Mouse (Mus musculus) heart, adult 2 months (tissue): ENCODE measurements at regions not wholly inside any gene's neighbourhood (a gene's known extent, or its start where the extent isn't known, plus 50 kb on each side); places are given as distances from the start of the nearest gene placed in this dataset.

Source experiments
- DNase-seq, 2 experiments: peaks; one replicate each; pipeline ENCODE4 v3.0.0; 2021
- H3K27ac ChIP-seq: fragments of 200-600 bp; 2 replicates; pipeline ENCODE4 v1.8.1; 2022
- H3K27me3 ChIP-seq: fragments of 200-500 bp; 2 replicates; pipeline ENCODE4 v1.6.1; 2012; ENCODE audit warnings: mild to moderate bottlenecking, low read length, inconsistent platforms, mixed read lengths; ENCODE audit not compliant: control insufficient read depth, insufficient read depth
- H3K36me3 ChIP-seq: fragments of 200-500 bp; 2 replicates; pipeline ENCODE4 v1.6.1; 2012; ENCODE audit warnings: low read length, inconsistent platforms; ENCODE audit not compliant: control insufficient read depth, insufficient read depth
- H3K4me1 ChIP-seq: fragments of 200-500 bp; 2 replicates; pipeline ENCODE4 v1.6.1; 2011; ENCODE audit warnings: low read length; ENCODE audit not compliant: control insufficient read depth, insufficient read depth
- H3K4me3 ChIP-seq: fragments of 200-600 bp; 2 replicates; pipeline ENCODE4 v1.8.1; 2022
- H3K79me2 ChIP-seq: fragments of 200-500 bp; replicated peaks from 2 replicates; pipeline ENCODE4 v1.6.1; 2012; ENCODE audit warnings: mild to moderate bottlenecking, inconsistent platforms, low read length, moderate library complexity, mixed read lengths; ENCODE audit not compliant: control insufficient read depth, insufficient read depth
- H3K9ac ChIP-seq: fragments of 200-500 bp; 2 replicates; pipeline ENCODE4 v1.6.1; 2012; ENCODE audit warnings: low read depth, mild to moderate bottlenecking, control low read depth, inconsistent platforms, low read length, mixed read lengths
- CTCF ChIP-seq: fragments of 200-600 bp; IDR thresholded peaks from 2 replicates; pipeline ENCODE4 v1.8.1; 2022; ENCODE audit warnings: antibody characterized with exemption, mild to moderate bottlenecking, moderate library complexity
- EP300 ChIP-seq: fragments of 200-500 bp; IDR thresholded peaks from 2 replicates; pipeline ENCODE4 v1.6.1; 2011; ENCODE audit warnings: low read depth, low read length, control low read depth; ENCODE audit not compliant: insufficient read depth
- POLR2A ChIP-seq: fragments of 200-500 bp; IDR thresholded peaks from 2 replicates; pipeline ENCODE4 v1.6.1; 2011; ENCODE audit warnings: mild to moderate bottlenecking, low read depth, low read length, control low read depth; ENCODE audit not compliant: insufficient read depth
- WGBS: fragments of 180-500 bp; shearing (Covaris S2); methylation state at CpG from one replicate; pipeline ENCODE4 v1.1.7; 2018; 5-methylcytosine and 5-hydroxymethylcytosine counted together
- intact Hi-C: fragments of 180-260 bp; cut with DNase I; formaldehyde crosslinking; loops from one replicate; pipeline ENCODE4 v1.15.1; 2025

GRCm38 (mm10) chr4:31366172-31366571, 597.7 kb upstream of the Map3k7 start:
- Histone ChIP-seq H3K9ac (no peak overlapping the region), H3K4me3 (no peak overlapping the region), H3K36me3 (no peaks in the 10 kb centered on the region), H3K4me1 (no peaks in the 10 kb centered on the region), H3K79me2 (no peaks in the 10 kb centered on the region), H3K27ac (no peak overlapping the region), H3K27me3 (no peaks in the 10 kb centered on the region)
- intact Hi-C loops: no loop called here
- WGBS: 45% methylated on average over 1 of the region's 1 CpGs
- no peak for DNase-seq
- TF ChIP-seq POLR2A (no peak), CTCF (no peak), EP300 (no peak)

- WGBS: 61% methylated on average over 5 of the region's 5 CpGs
- no peak overlapping the region for H3K27ac ChIP-seq
- H3K4me1 ChIP-seq: no peaks in the 10 kb centered on the region
- no peaks in the 10 kb centered on the region for H3K79me2 ChIP-seq
- TF ChIP-seq POLR2A (no peak), EP300 (no peak)
- DNase-seq: no peak
- intact Hi-C loops: no loop called here
- H3K36me3 ChIP-seq: no peaks in the 10 kb centered on the region
- H3K9ac ChIP-seq: no peak overlapping the region
- no peak overlapping the region for H3K4me3 ChIP-seq
- no peaks in the 10 kb centered on the region for H3K27me3 ChIP-seq
Observed at GRCm38 (mm10) chr4:31367031-31367430, 596.9 kb upstream of the Map3k7 start.

GRCm38 (mm10) chr4:31370062-31370461, 593.8 kb upstream of the Map3k7 start:
- intact Hi-C loops: no loop called here
- H3K36me3 ChIP-seq: no peaks in the 10 kb centered on the region
- H3K79me2 ChIP-seq: no peaks in the 10 kb centered on the region
- H3K4me3 ChIP-seq: no peak overlapping the region
- no peak overlapping the region for H3K9ac ChIP-seq
- H3K27ac ChIP-seq: no peak overlapping the region
- no peak for DNase-seq
- H3K4me1 ChIP-seq: no peaks in the 10 kb centered on the region
- 66% methylated on average over 7 of the region's 7 CpGs for WGBS
- no peaks in the 10 kb centered on the region for H3K27me3 ChIP-seq
- no peak for TF ChIP-seq EP300
- TF ChIP-seq POLR2A: no peak
- TF ChIP-seq CTCF: no peak

GRCm38 (mm10) chr4:31381069-31381969, 582.6 kb upstream of the Map3k7 start:
- WGBS: 84% methylated on average over 8 of the region's 8 CpGs
- Histone ChIP-seq H3K27me3 (no peaks in the 10 kb centered on the region), H3K36me3 (no peaks in the 10 kb centered on the region), H3K9ac (no peak overlapping the region), H3K79me2 (no peaks in the 10 kb centered on the region), H3K4me1 (no peaks in the 10 kb centered on the region), H3K27ac (no peak overlapping the region), H3K4me3 (no peak overlapping the region)
- intact Hi-C loops: no loop called here
- no peak for TF ChIP-seq POLR2A
- TF ChIP-seq EP300: no peak
- no peak for DNase-seq

GRCm38 (mm10) chr4:31392932-31393632, 570.8 kb upstream of the Map3k7 start:
- no peak overlapping the region for H3K9ac ChIP-seq
- H3K4me1 ChIP-seq: no peaks in the 10 kb centered on the region
- H3K36me3 ChIP-seq: no peaks in the 10 kb centered on the region
- no peak overlapping the region for H3K27ac ChIP-seq
- TF ChIP-seq POLR2A (no peak), EP300 (no peak), CTCF (no peak)
- H3K4me3 ChIP-seq: no peak overlapping the region
- no peaks in the 10 kb centered on the region for H3K27me3 ChIP-seq
- no peaks in the 10 kb centered on the region for H3K79me2 ChIP-seq
- 71% methylated on average over 4 of the region's 4 CpGs for WGBS
- intact Hi-C loops: no loop called here
- DNase-seq: no peak

GRCm38 (mm10) chr4:31395538-31395937, 568.4 kb upstream of the Map3k7 start:
- intact Hi-C loops: no loop called here
- Histone ChIP-seq H3K4me1 (no peaks in the 10 kb centered on the region), H3K27ac (no peak overlapping the region), H3K4me3 (no peak overlapping the region), H3K27me3 (no peaks in the 10 kb centered on the region), H3K9ac (no peak overlapping the region), H3K79me2 (no peaks in the 10 kb centered on the region), H3K36me3 (no peaks in the 10 kb centered on the region)
- no peak for DNase-seq
- 66% methylated on average over 4 of the region's 4 CpGs for WGBS
- TF ChIP-seq EP300 (no peak), CTCF (no peak), POLR2A (no peak)
